Mouse (Mus musculus): ENCODE results near the gene Ppt2. TPM values are rescaled to one million over a fixed set of nuclear protein-coding genes. Genes with fewer than 3 reads are reported as not detected.

Gene Ppt2
- total RNA-seq, 2 experiments from 2014 or later = 45.8 to 46.4 TPM

- intact Hi-C loops (cut with DNase I) = no loop called here
- peak; percentile 28 to 80 for DNase-seq (ENCODE audit: low spot score in 2 of 2)
Observed at GRCm38 (mm10) chr17:34643944-34644343, 15.6 kb upstream of the Ppt2 start.

DNA sequence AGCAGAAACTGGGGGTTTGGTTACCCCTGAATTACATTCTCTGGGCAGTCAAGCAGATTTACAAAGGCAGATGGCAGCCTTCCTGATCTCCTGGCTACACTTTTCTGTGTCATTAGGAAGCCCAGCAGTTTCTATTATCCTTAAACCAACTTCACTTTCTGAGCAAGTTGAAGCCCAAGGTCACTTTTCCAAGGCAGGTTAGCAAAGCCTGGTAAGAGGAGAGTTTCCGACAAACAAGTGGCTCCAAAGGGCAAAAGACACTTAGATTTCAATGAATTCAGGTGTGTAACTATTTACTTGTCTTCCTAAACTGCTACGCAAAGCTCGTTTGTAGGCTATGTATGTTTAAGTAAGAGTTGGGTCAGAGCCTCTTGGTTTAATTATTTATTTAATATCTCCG is 15.1 kb upstream of the Ppt2 start:
- intact Hi-C loops (cut with DNase I) = no loop called here

GRCm38 (mm10) chr17:34641945-34642344 is 13.6 kb upstream of the Ppt2 start:
- no peak for DNase-seq (ENCODE audit: low spot score in 2 of 2)
- intact Hi-C loops (cut with DNase I) = no loop called here

More for the DNA sequence above, 15.1 kb upstream of the Ppt2 start:
- DNase-seq (ENCODE audit: low spot score in 2 of 2) = no peak

- peak; percentile 21 to 59 for DNase-seq (ENCODE audit: low spot score in 2 of 2)
Observed at GRCm38 (mm10) chr17:34640778-34641601, 12.7 kb upstream of the Ppt2 start.

DNA sequence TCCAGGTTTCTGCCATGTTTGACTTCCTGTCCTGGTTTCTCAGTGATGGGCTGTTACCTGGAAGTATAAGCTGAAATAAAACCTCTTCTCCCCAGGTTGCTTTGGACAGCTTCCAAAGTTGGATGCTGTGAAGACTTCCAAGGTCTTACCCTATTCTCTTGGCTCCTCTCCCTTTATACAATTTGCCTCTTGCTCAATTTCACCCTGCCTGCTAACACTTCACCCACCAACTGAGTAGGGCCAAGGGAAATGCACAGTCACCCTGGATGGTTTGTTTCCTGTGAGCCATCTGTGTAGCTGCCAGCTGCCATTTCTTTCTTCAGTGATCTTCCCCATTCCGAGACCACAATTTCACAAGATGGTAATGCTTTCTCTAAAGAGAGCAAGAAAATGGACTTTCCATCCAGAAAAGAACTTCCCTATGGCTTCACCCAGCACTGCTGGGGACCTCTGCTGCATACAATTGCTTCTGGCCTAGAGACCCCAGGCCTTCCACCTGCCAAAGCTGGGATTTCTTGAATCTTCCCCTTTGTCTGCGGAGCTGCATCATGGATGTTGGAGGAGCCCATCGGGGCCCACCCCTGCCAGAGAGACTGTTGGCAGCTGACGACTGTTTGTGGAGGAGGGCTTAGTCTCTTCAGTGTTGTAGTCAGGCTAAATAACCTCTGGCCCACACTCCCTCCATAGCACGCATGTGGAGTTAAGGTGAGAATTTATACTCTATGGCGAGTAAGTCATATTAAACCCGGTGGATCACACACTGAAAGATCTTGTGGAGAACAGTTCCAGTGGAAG is 11.3 kb upstream of the Ppt2 start:
- no peak for DNase-seq (ENCODE audit: low spot score in 2 of 2)
- intact Hi-C loops (cut with DNase I) = no loop called here

More at GRCm38 (mm10) chr17:34640778-34641601, 12.7 kb upstream of the Ppt2 start:
- intact Hi-C loops (cut with DNase I) = no loop called here

- DNase-seq (ENCODE audit: low spot score in 2 of 2) = no peak
- intact Hi-C loops (cut with DNase I) = no loop called here
Observed at GRCm38 (mm10) chr17:34637459-34637858, 9.1 kb upstream of the Ppt2 start.

GRCm38 (mm10) chr17:34635671-34636070 is 7.4 kb upstream of the Ppt2 start:
- intact Hi-C loops (cut with DNase I) = no loop called here
- no peak for DNase-seq (ENCODE audit: low spot score in 2 of 2)

GRCm38 (mm10) chr17:34632261-34632691 is 4.0 kb upstream of the Ppt2 start:
- intact Hi-C loops (cut with DNase I) = no loop called here

GRCm38 (mm10) chr17:34631647-34632046 is 3.3 kb upstream of the Ppt2 start:
- no peak for DNase-seq (ENCODE audit: low spot score in 2 of 2)
- intact Hi-C loops (cut with DNase I) = no loop called here

More at GRCm38 (mm10) chr17:34632261-34632691, 4.0 kb upstream of the Ppt2 start:
- peak; percentile 83 to 96 for DNase-seq (ENCODE audit: low spot score in 2 of 2)

- intact Hi-C loops (cut with DNase I) = no loop called here
- DNase-seq (ENCODE audit: low spot score in 2 of 2) = no peak
Observed at GRCm38 (mm10) chr17:34630761-34631301, 2.5 kb upstream of the Ppt2 start.

DNA sequence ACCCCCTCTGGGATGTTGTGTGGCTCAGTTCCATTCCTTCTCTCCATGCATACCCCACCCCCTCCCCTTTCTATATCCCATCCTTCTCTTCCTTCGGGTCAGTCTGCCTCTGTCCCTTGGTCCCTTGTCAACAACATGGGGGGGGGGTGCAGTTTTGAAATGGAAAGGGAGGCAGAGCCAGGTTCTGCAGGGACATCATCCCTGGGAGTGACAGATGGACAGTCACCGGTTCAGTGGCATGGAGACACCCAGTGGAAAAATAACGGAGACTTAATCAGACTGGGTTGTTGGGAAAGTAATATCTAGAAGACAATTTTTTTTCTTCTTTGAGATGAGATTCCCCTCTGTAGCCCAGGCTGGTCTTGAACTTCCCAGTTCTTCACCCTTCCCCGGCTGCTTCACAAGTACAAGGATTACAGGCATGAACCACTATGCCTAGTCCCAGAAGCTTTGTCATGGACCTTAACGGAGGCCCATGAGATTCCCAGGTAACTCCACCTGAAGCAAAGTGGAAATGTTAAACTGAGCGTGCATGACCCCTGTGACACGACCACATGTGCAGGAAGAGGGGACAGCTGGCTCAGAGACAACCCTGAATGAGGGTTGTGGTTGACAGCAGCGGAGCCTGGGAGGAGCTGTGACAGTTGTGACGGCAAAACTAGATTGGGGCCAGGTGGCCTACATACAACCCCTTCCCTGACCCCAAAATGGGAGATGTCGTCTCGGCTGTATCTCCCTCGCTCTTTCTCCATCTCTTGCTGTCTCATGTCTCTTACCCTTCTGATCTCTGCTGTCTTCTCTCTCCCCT is 1.7 kb upstream of the Ppt2 start:
- DNase-seq (ENCODE audit: low spot score in 2 of 2) = no peak
- intact Hi-C loops (cut with DNase I) = loop anchor here (2.0 to 5.0 kb wide), 3 partner anchors 38 to 508 kb away; partner anchors contain the start of genes Brd2 and Pbx2

DNA sequence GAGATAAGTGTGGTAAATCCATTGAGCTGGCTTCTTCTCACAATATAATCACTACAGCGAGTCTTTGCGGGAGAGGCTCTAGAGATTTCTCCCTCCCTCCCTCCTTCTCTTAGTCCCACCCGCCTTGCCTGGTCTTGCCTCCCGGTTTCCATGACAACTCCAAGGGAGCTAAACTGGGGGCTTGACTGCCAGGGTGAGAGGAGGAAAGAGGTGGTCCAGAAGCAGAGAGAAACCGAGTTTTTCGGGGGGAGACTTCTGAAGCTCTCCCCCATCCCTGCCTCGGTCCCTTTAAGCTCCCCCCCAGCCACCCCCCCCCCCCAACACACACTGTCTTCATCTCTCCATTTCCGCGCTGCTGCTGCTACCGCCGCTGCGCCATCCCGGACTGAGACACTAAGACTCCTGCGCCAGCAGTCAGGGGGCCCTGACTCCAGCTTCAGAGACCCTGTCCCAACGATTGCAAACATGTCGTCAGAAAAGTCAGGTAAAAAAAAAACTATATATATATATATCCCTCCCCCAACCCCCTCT is 976 bp upstream of the Ppt2 start, which contains the start of gene Prrt1:
Prrt1 (plus strand) TSS at position 313 of the 531 bp plus-strand sequence.
- peak; percentile 70 to 90 for DNase-seq (ENCODE audit: low spot score in 2 of 2)
- intact Hi-C loops (cut with DNase I) = loop anchor here (2.0 to 5.0 kb wide), 3 partner anchors 37 to 507 kb away; partner anchors contain the start of genes Brd2 and Pbx2

- intact Hi-C loops (cut with DNase I) = loop anchor here (1.0 to 5.0 kb wide), 4 partner anchors 23 to 506 kb away; partner anchors contain the start of genes Brd2 and Pbx2
- DNase-seq (ENCODE audit: low spot score in 2 of 2) = no peak
Observed at GRCm38 (mm10) chr17:34628644-34628967, 296 bp upstream of the Ppt2 start.

DNA sequence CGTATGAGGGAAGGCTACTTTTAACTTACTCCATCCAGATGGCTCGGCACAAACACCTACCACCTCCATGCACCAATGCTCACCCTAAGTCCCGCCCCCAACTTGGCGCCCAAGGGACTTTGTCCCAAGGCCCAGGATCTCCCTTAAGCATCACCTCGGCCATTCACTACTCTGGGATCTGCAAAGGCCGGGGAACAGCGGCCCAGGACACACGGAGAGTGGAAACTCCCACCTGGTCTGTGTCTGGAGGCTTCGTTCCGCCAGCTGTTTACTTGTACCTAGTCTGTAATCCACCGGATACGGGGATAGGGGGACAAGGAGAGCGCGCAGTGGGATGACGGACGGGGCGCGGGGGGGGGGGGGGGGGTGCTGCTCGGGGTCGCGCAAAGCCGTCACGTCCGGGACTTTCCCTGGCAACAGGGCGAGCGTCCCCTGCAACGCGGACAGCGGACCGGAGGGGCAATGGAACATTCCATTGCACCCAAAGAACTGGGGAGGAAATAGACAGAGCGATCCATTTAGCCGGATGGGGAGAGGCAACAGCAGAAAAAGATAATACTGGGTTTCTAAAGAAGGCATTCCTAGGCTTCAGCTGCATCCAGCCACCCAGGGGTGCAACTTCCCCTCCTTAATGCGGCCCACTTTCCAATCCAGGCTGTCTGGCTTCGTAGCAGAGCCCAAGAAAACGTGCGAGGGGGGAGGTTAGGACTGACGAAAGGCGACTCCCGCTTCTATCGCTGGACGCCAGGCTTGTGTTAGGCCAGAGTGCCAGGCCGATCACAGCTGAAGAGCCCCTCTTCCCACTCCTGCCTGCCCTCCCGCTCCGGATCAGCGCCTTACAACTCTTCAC is 992 bp downstream of the Ppt2 start:
- intact Hi-C loops (cut with DNase I) = loop anchor here (5.0 kb wide), 2 partner anchors 35 to 505 kb away; partner anchors contain the start of genes Brd2 and Pbx2
- peak; percentile 88 to 93 for DNase-seq (ENCODE audit: low spot score in 2 of 2)

- DNase-seq (ENCODE audit: low spot score in 2 of 2) = peak in 1 of 2 experiments; percentile 63
- intact Hi-C loops (cut with DNase I) = loop anchor here (5.0 kb wide), 2 partner anchors 34 to 504 kb away; partner anchors contain the start of genes Brd2 and Pbx2
Observed at GRCm38 (mm10) chr17:34626773-34627092, 1.6 kb downstream of the Ppt2 start.

- intact Hi-C loops (cut with DNase I) = loop anchor here (5.0 kb wide), 2 partner anchors 34 to 504 kb away; partner anchors contain the start of genes Brd2 and Pbx2
Observed at GRCm38 (mm10) chr17:34626062-34626772, 2.1 kb downstream of the Ppt2 start.

DNA sequence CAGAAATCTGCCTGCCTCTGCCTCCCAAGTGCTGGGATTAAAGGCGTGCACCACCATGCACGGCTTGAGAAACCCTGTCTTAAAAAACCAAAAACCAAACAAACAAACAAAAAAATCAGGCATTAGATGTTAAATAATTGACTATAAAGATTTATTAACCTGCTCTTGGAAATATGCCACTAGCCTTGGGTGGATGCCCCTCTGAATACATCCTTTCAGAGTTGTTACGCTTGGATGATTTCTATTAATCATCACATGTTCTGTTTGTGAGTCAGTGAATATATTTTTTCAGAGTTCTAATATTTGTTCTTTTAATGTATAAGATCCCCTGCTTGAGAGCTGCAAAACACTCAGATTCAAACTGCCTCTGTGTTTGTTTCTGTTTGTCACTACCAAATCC is 3.3 kb downstream of the Ppt2 start:
- no peak for DNase-seq (ENCODE audit: low spot score in 2 of 2)
- intact Hi-C loops (cut with DNase I) = loop anchor here (5.0 kb wide), 2 partner anchors 33 to 503 kb away; partner anchors contain the start of genes Brd2 and Pbx2

More at GRCm38 (mm10) chr17:34626062-34626772, 2.1 kb downstream of the Ppt2 start:
- DNase-seq (ENCODE audit: low spot score in 2 of 2) = no peak

Measured in left cerebral cortex, postnatal 25 days (tissue).